Mouse (Mus musculus) liver, adult 2 months (tissue): ENCODE measurements around the gene Sgms1. TPM values are rescaled to one million over a fixed set of nuclear protein-coding genes. Genes with fewer than 3 reads are reported as not detected.
A peak's percentile ranks its signal among the peaks of the same experiment; 100 is the strongest.

Experiments used
- DNase-seq: peaks from one replicate; pipeline ENCODE4 v3.0.0-alpha.2; 2011; ENCODE audit warnings: low read depth, low spot score; ENCODE audit errors: extremely low read depth
- H3K27ac ChIP-seq: fragments of 200-500 bp; replicated peaks from 2 replicates; pipeline ENCODE4 v1.5.1; 2012; ENCODE audit warnings: low read depth, mild to moderate bottlenecking, control low read depth, inconsistent platforms, low read length; ENCODE audit not compliant: insufficient read depth
- H3K27me3 ChIP-seq: fragments of 200-500 bp; 2 replicates; pipeline ENCODE4 v1.6.1; 2012; ENCODE audit warnings: mild to moderate bottlenecking, moderate library complexity, low read length, inconsistent platforms; ENCODE audit not compliant: control insufficient read depth, insufficient read depth
- H3K36me3 ChIP-seq: fragments of 200-500 bp; 2 replicates; pipeline ENCODE4 v1.6.1; 2012; ENCODE audit warnings: low read length, inconsistent platforms; ENCODE audit not compliant: control insufficient read depth, insufficient read depth
- H3K4me1 ChIP-seq: fragments of 200-500 bp; 2 replicates; pipeline ENCODE4 v1.6.1; 2011; ENCODE audit warnings: low read length; ENCODE audit not compliant: control insufficient read depth, insufficient read depth
- H3K4me3 ChIP-seq: fragments of 200-500 bp; 2 replicates; pipeline ENCODE4 v1.5.1; 2011; ENCODE audit warnings: low read depth, mild to moderate bottlenecking, control low read depth, low read length, moderate library complexity; ENCODE audit not compliant: insufficient read depth
- H3K79me2 ChIP-seq: fragments of 200-500 bp; 2 replicates; pipeline ENCODE4 v1.6.1; 2012; ENCODE audit warnings: inconsistent platforms, mild to moderate bottlenecking, low read length, moderate library complexity; ENCODE audit not compliant: control insufficient read depth, insufficient read depth
- H3K9ac ChIP-seq: fragments of 200-500 bp; 2 replicates; pipeline ENCODE4 v1.6.1; 2012; ENCODE audit warnings: low read depth, mild to moderate bottlenecking, control low read depth, inconsistent platforms, low read length
- CTCF ChIP-seq: fragments of 200-500 bp; IDR thresholded peaks from 2 replicates; pipeline ENCODE4 v1.5.1; 2011; ENCODE audit warnings: low read depth, low read length, control low read depth
- POLR2A ChIP-seq: fragments of 200-500 bp; IDR thresholded peaks from 2 replicates; pipeline ENCODE4 v1.6.1; 2011; ENCODE audit warnings: low read length, control low read depth; ENCODE audit not compliant: insufficient read depth; ENCODE audit errors: extremely low read depth
- WGBS: fragments of 180-500 bp; shearing (Covaris S2); methylation state at CpG from one replicate; pipeline ENCODE4 v1.1.7; 2018; 5-methylcytosine and 5-hydroxymethylcytosine counted together
- polyA plus RNA-seq: library from polyadenylated mRNA; depleted of rRNA; stranded (reverse); fragments of >200 nt; gene quantifications from 2 replicates; pipeline ENCODE4 v1.2.3, GENCODE M21; 2012
- total RNA-seq: library from RNA; depleted of rRNA; stranded (reverse); fragments of >200 nt; gene quantifications from 2 replicates; pipeline ENCODE4 v1.2.3, GENCODE M21; 2014

Sgms1 gene
- total and polyA plus RNA-seq, 2 experiments = 6.5 to 26.7 TPM

DNA sequence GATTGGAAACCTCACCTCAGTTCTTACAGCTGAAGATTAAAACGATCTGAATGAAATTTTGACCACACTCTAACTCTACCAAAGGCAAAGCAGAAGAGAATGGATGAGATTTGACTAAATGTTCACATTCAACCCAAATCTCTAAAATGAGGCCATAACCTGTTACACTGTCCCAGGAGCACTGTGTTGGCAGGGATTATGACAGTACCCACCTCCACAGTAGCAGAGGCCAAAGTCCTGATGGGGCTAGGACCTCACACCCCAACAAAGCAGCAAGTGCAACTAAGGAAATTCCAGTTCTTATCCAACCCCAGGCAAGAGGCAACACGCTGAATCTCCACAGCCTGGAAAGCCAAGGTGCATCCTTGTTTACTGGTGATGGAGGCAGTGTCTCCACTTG, 112.2 kb downstream of the Sgms1 start:
- TF ChIP-seq CTCF (no peak), POLR2A (no peak)
- Histone ChIP-seq H3K9ac (no peak overlapping the region), H3K27ac (no peak overlapping the region), H3K4me3 (no peak overlapping the region), H3K79me2 (peaks cover 11% of the 10 kb centered on the region; the same call in 1 of the 2 replicates), H3K27me3 (no peaks in the 10 kb centered on the region), H3K36me3 (no peaks in the 10 kb centered on the region), H3K4me1 (peaks cover 15% of the 10 kb centered on the region)
- WGBS = 37% methylated on average over 2 of the region's 2 CpGs
- DNase-seq = peak; percentile 68

GRCm38 (mm10) chr19:32276817-32277216, 112.7 kb downstream of the Sgms1 start:
- Histone ChIP-seq H3K4me1 (peaks cover 13% of the 10 kb centered on the region), H3K27ac (peak overlapping the region; percentile 42), H3K4me3 (no peak overlapping the region)

GRCm38 (mm10) chr19:32276263-32276662, 113.3 kb downstream of the Sgms1 start:
- Histone ChIP-seq H3K4me3 (no peak overlapping the region), H3K27ac (peak overlapping the region; percentile 42), H3K36me3 (no peaks in the 10 kb centered on the region), H3K79me2 (peaks cover 9% of the 10 kb centered on the region; the same call in 1 of the 2 replicates), H3K9ac (no peak overlapping the region), H3K27me3 (no peaks in the 10 kb centered on the region), H3K4me1 (peaks cover 11% of the 10 kb centered on the region)
- no peak for TF ChIP-seq POLR2A
- no peak for TF ChIP-seq CTCF
- peak; percentile 91 for DNase-seq
- 39% methylated on average over 5 of the region's 5 CpGs for WGBS

More at GRCm38 (mm10) chr19:32276817-32277216, 112.7 kb downstream of the Sgms1 start:
- 24% methylated on average over 8 of the region's 8 CpGs for WGBS
- H3K9ac ChIP-seq = no peak overlapping the region
- H3K79me2 ChIP-seq = peaks cover 11% of the 10 kb centered on the region; the same call in 1 of the 2 replicates
- H3K36me3 ChIP-seq = no peaks in the 10 kb centered on the region
- H3K27me3 ChIP-seq = no peaks in the 10 kb centered on the region
- peak; percentile 99 for DNase-seq
- TF ChIP-seq CTCF (0 out of 2 replicates have a peak, but pooled peaks have one; percentile 12), POLR2A (no peak)

GRCm38 (mm10) chr19:32275068-32275925, 114.2 kb downstream of the Sgms1 start:
- WGBS = 89% methylated on average over 14 of the region's 14 CpGs
- Histone ChIP-seq H3K27me3 (no peaks in the 10 kb centered on the region), H3K4me1 (peaks cover 11% of the 10 kb centered on the region), H3K9ac (no peak overlapping the region), H3K27ac (no peak overlapping the region), H3K4me3 (no peak overlapping the region), H3K36me3 (no peaks in the 10 kb centered on the region), H3K79me2 (peaks cover 2% of the 10 kb centered on the region; the same call in 1 of the 2 replicates)
- no peak for DNase-seq
- TF ChIP-seq CTCF (no peak), POLR2A (no peak)

DNA sequence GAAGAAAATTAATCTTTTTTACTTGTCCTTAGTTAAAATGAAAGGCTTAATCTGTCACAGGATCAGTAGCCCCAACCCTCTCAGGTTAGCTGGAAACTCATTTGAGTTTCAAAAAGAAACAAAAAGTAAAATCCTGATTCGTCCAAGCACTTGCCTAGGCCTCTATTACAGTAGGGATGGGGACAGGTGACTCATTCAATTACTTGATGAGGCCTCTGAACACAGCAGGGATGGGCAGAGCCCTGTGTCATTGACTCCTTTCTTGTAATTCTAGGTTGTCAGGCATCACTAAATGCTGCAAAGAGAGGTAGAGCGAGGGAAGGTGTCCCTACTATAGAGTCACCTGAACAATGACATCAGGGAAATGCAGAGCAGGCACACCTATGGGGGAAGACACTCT, 115.4 kb downstream of the Sgms1 start:
- Histone ChIP-seq H3K27ac (no peak overlapping the region), H3K36me3 (no peaks in the 10 kb centered on the region), H3K4me3 (no peak overlapping the region), H3K9ac (no peak overlapping the region), H3K79me2 (peaks cover 2% of the 10 kb centered on the region; the same call in 1 of the 2 replicates), H3K4me1 (peaks cover 16% of the 10 kb centered on the region), H3K27me3 (no peaks in the 10 kb centered on the region)
- TF ChIP-seq POLR2A = no peak
- TF ChIP-seq CTCF = no peak
- 86% methylated on average over 2 of the region's 2 CpGs for WGBS
- no peak for DNase-seq

- H3K9ac ChIP-seq = no peak overlapping the region
- TF ChIP-seq POLR2A = no peak
- TF ChIP-seq CTCF = no peak
- no peaks in the 10 kb centered on the region for H3K36me3 ChIP-seq
- DNase-seq = no peak
- peaks cover 17% of the 10 kb centered on the region for H3K4me1 ChIP-seq
- peaks cover 2% of the 10 kb centered on the region; the same call in 1 of the 2 replicates for H3K79me2 ChIP-seq
- no peaks in the 10 kb centered on the region for H3K27me3 ChIP-seq
- no peak overlapping the region for H3K27ac ChIP-seq
- WGBS = 89% methylated on average over 3 of the region's 3 CpGs
- no peak overlapping the region for H3K4me3 ChIP-seq
Observed at GRCm38 (mm10) chr19:32273714-32274113, 115.8 kb downstream of the Sgms1 start.
